Mouse (Mus musculus) kidney, embryonic 16.5 days (tissue): ENCODE data around the gene Fibcd1. TPM values are rescaled to one million over a fixed set of nuclear protein-coding genes. Genes with fewer than 3 reads are reported as not detected.

Experiments
- ATAC-seq: fragments of 200-750 bp; cut with Nextera tagmentation; 2 replicates; pipeline ENCODE4 v1.8.0; 2017; ENCODE audit warnings: moderate TSS enrichment; ENCODE audit not compliant: low FRiP score, low TSS enrichment
- H3K27ac ChIP-seq: fragments of 300-500 bp; sonication (generic); 2 replicates; pipeline ENCODE4 v1.5.1; 2014; ENCODE audit warnings: low read length
- H3K27me3 ChIP-seq: fragments of 300-500 bp; sonication (generic); 2 replicates; pipeline ENCODE4 v1.6.1; 2014; ENCODE audit warnings: low read length, control low read depth, mixed read lengths; ENCODE audit not compliant: insufficient read depth
- H3K36me3 ChIP-seq: fragments of 300-500 bp; sonication (generic); 2 replicates; pipeline ENCODE4 v1.6.1; 2014; ENCODE audit warnings: low read length, control low read depth, mixed read lengths; ENCODE audit not compliant: insufficient read depth
- H3K4me1 ChIP-seq: fragments of 300-500 bp; sonication (generic); 2 replicates; pipeline ENCODE4 v1.6.1; 2014; ENCODE audit warnings: low read length, control low read depth, mixed read lengths; ENCODE audit not compliant: insufficient read depth
- H3K4me2 ChIP-seq: fragments of 300-500 bp; sonication (generic); replicated peaks from 2 replicates; pipeline ENCODE4 v1.6.1; 2014; ENCODE audit warnings: low read depth, low read length
- H3K4me3 ChIP-seq: fragments of 300-500 bp; sonication (generic); 2 replicates; pipeline ENCODE4 v1.5.1; 2014; ENCODE audit warnings: mild to moderate bottlenecking, low read length
- H3K9ac ChIP-seq: fragments of 300-500 bp; sonication (generic); replicated peaks from 2 replicates; pipeline ENCODE4 v1.6.1; 2014; ENCODE audit warnings: low read length
- H3K9me3 ChIP-seq: fragments of 300-500 bp; sonication (generic); 2 replicates; pipeline ENCODE4 v1.6.1; 2016; ENCODE audit warnings: low read length, control low read depth
- WGBS: fragments of 180-500 bp; shearing (Covaris S2); extraction: QIAGEN DNeasy Blood & Tissue Kit; methylation state at CpG from one replicate; pipeline ENCODE4 v1.1.7; 2014; 5-methylcytosine and 5-hydroxymethylcytosine counted together
- polyA plus RNA-seq: library from polyadenylated mRNA; unstranded; fragments of >200 nt; fragmentation: Nextera tagmentation; extraction: Ambion mirVana; gene quantifications from 2 replicates; pipeline ENCODE4 v1.2.1, GENCODE M21; 2015

Fibcd1 gene
- polyA plus RNA-seq, 1 experiment from 2014 or later: 1.5 TPM

DNA sequence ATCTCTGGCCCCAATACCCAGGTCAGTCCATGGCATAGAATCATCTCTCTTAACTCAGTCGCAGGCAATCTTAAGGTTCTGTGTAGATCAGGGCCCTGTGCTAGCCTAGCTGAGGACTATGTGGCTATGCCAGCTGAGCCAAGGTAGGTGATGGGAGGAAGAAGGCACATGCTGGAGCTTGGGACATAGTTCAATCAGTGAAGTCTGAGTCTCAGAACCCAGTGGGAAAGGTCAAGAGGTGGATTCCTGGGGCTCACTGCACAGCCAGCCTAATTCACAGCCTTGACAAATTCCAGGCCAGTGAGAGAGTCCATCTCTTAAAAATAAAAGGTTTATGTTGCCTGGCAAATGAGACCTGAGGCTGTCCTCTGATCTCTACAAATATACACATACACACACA is 18.0 kb upstream of the Fibcd1 start:
- Histone ChIP-seq H3K9me3 (no peaks in the 10 kb centered on the region), H3K4me1 (peaks cover 16% of the 10 kb centered on the region), H3K27ac (no peak overlapping the region), H3K4me3 (no peak overlapping the region), H3K36me3 (no peaks in the 10 kb centered on the region), H3K4me2 (no peak overlapping the region), H3K27me3 (no peaks in the 10 kb centered on the region), H3K9ac (no peak overlapping the region)
- ATAC-seq: no peak
- 92% methylated on average over 1 of the region's 1 CpGs for WGBS

DNA sequence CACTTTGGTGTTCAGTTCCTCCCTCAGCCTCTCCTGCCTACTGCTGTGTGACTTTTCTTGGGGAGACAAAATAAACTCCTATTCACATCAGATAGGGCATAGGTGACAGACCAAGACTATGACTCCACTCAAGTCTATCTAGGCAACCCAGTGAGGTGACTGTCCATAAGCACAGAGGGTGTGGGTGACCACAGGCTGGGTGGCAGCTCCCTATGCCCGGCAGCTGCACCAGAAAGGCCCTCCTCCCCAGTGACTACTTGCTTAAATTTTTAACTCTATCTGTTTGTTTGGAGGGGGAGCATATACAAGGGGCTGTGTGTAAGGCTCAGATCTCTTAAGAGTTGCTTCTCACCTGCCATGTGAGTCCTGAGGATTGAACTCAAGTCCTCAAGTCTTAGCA is 17.1 kb upstream of the Fibcd1 start:
- Histone ChIP-seq H3K4me3 (no peak overlapping the region), H3K9ac (no peak overlapping the region), H3K27me3 (no peaks in the 10 kb centered on the region), H3K36me3 (no peaks in the 10 kb centered on the region), H3K9me3 (no peaks in the 10 kb centered on the region), H3K4me1 (peaks cover 17% of the 10 kb centered on the region), H3K4me2 (no peak overlapping the region), H3K27ac (no peak overlapping the region)
- 47% methylated on average over 1 of the region's 1 CpGs for WGBS
- no peak for ATAC-seq

DNA sequence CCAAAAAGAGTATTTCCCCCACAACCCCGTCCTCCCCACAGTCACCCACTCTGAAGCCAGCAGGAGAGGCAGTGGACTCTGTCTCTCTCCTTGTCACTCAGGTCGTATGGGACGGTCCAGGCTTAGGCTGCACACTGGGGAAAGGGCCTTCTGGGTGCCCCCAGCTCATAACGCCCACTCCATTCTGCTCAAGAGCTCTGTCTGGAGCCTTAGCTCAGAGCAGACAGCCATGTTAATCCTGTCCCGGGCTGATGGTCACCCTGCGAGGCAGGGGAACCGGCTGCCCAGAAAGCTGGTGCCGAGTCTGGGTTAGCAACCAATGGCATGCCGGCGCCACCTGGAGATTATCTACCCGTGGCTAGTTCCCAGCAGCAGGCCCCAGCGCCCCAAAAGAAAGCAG is 12.7 kb upstream of the Fibcd1 start:
- no peak overlapping the region for H3K4me2 ChIP-seq
- H3K9me3 ChIP-seq: no peaks in the 10 kb centered on the region
- H3K4me1 ChIP-seq: peaks cover 14% of the 10 kb centered on the region
- H3K27ac ChIP-seq: no peak overlapping the region
- H3K9ac ChIP-seq: no peak overlapping the region
- ATAC-seq: 0 out of 2 replicates have a peak, but pooled peaks have one; percentile 24
- no peaks in the 10 kb centered on the region for H3K27me3 ChIP-seq
- no peaks in the 10 kb centered on the region for H3K36me3 ChIP-seq
- H3K4me3 ChIP-seq: no peak overlapping the region
- 26% methylated on average over 12 of the region's 12 CpGs for WGBS

DNA sequence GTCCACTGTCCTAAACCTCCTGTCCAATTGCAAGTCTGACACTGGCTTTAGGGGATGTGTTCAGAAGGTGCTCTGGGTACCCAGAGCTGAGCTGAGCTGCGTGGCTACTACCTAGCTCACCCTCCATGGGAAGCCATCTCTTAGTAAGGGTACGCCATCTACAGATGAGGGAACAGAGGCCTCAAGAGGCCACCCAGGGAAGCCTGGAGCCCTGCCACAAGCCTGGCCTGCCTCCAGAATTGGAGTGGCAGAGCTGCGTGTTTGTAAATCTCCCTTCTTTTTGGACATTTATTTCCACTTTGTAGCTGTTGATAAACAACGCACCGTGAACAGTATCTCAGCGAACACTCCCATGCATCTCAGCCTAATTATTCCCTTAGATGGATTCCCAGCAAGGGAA is 11.4 kb upstream of the Fibcd1 start:
- H3K27me3 ChIP-seq: no peaks in the 10 kb centered on the region
- H3K9me3 ChIP-seq: no peaks in the 10 kb centered on the region
- no peak for ATAC-seq
- H3K36me3 ChIP-seq: no peaks in the 10 kb centered on the region
- H3K4me2 ChIP-seq: no peak overlapping the region
- H3K9ac ChIP-seq: no peak overlapping the region
- 64% methylated on average over 6 of the region's 6 CpGs for WGBS
- H3K4me3 ChIP-seq: no peak overlapping the region
- no peak overlapping the region for H3K27ac ChIP-seq
- H3K4me1 ChIP-seq: peaks cover 14% of the 10 kb centered on the region

- no peaks in the 10 kb centered on the region for H3K9me3 ChIP-seq
- no peaks in the 10 kb centered on the region for H3K36me3 ChIP-seq
- 72% methylated on average over 8 of the region's 8 CpGs for WGBS
- ATAC-seq: no peak
- peaks cover 14% of the 10 kb centered on the region for H3K4me1 ChIP-seq
- H3K4me3 ChIP-seq: no peak overlapping the region
- H3K4me2 ChIP-seq: no peak overlapping the region
- no peaks in the 10 kb centered on the region for H3K27me3 ChIP-seq
- H3K9ac ChIP-seq: no peak overlapping the region
- no peak overlapping the region for H3K27ac ChIP-seq
Observed at GRCm38 (mm10) chr2:31855991-31856390, 10.2 kb upstream of the Fibcd1 start.

GRCm38 (mm10) chr2:31850141-31850540 is 4.3 kb upstream of the Fibcd1 start:
- H3K9ac ChIP-seq: no peak overlapping the region
- ATAC-seq: no peak
- peaks cover 26% of the 10 kb centered on the region for H3K27me3 ChIP-seq
- H3K4me1 ChIP-seq: peaks cover 28% of the 10 kb centered on the region
- H3K4me2 ChIP-seq: no peak overlapping the region
- H3K9me3 ChIP-seq: no peaks in the 10 kb centered on the region
- no peaks in the 10 kb centered on the region for H3K36me3 ChIP-seq
- no peak overlapping the region for H3K27ac ChIP-seq
- WGBS: 25% methylated on average over 12 of the region's 12 CpGs
- no peak overlapping the region for H3K4me3 ChIP-seq

GRCm38 (mm10) chr2:31847908-31848307 is 2.1 kb upstream of the Fibcd1 start:
- Histone ChIP-seq H3K9me3 (no peaks in the 10 kb centered on the region), H3K4me3 (no peak overlapping the region), H3K36me3 (no peaks in the 10 kb centered on the region), H3K27ac (no peak overlapping the region), H3K4me1 (peaks cover 20% of the 10 kb centered on the region), H3K4me2 (no peak overlapping the region), H3K27me3 (peaks cover 41% of the 10 kb centered on the region), H3K9ac (no peak overlapping the region)
- ATAC-seq: peak; percentile 12; the same call in 1 of the 2 replicates
- WGBS: 20% methylated on average over 6 of the region's 6 CpGs

- peak overlapping the region; percentile 98 for H3K4me2 ChIP-seq
- peaks cover 20% of the 10 kb centered on the region for H3K4me1 ChIP-seq
- H3K9ac ChIP-seq: peak overlapping the region; percentile 66
- H3K27me3 ChIP-seq: peaks cover 41% of the 10 kb centered on the region
- H3K27ac ChIP-seq: no peak overlapping the region
- H3K4me3 ChIP-seq: peak overlapping the region; percentile 62
- WGBS: 3% methylated on average over 34 of the region's 35 CpGs
- ATAC-seq: peak; percentile 24; the same call in 1 of the 2 replicates
- no peaks in the 10 kb centered on the region for H3K36me3 ChIP-seq
- H3K9me3 ChIP-seq: no peaks in the 10 kb centered on the region
Observed at GRCm38 (mm10) chr2:31846692-31847660, 1.2 kb upstream of the Fibcd1 start.

GRCm38 (mm10) chr2:31845512-31845895 is 301 bp downstream of the Fibcd1 start:
- ATAC-seq: no peak
- 2% methylated on average over 26 of the region's 26 CpGs for WGBS
- H3K4me1 ChIP-seq: peaks cover 20% of the 10 kb centered on the region
- no peaks in the 10 kb centered on the region for H3K36me3 ChIP-seq
- H3K9me3 ChIP-seq: no peaks in the 10 kb centered on the region
- no peak overlapping the region for H3K27ac ChIP-seq
- H3K9ac ChIP-seq: peak overlapping the region; percentile 66
- peak overlapping the region; percentile 98 for H3K4me2 ChIP-seq
- H3K4me3 ChIP-seq: peak overlapping the region; percentile 62
- H3K27me3 ChIP-seq: peaks cover 44% of the 10 kb centered on the region

DNA sequence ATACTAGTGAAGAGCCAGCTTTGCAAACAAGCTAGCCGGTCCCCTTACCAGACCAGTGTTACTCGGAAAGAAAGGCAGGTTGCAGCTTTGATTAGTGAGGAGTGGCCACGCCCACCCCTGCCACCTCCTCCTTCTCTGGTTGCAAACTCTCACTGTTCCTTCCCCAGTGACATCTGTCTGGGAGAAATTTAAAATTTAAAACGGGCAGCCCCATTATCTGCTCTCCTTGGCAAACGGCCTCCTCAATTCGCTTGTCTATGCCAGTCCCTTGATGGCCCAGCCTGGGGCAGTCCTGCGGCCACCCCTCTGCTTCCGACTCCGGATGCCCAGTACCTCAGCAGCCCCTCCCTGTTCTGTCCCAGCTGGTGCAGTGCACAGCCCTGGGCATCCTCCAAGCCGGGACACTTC is 1.1 kb downstream of the Fibcd1 start:
- H3K4me1 ChIP-seq: peaks cover 20% of the 10 kb centered on the region
- H3K9ac ChIP-seq: no peak overlapping the region
- H3K27ac ChIP-seq: no peak overlapping the region
- WGBS: under 1% methylated on average over 10 of the region's 10 CpGs
- H3K9me3 ChIP-seq: no peaks in the 10 kb centered on the region
- H3K27me3 ChIP-seq: peaks cover 50% of the 10 kb centered on the region
- no peak for ATAC-seq
- no peaks in the 10 kb centered on the region for H3K36me3 ChIP-seq
- H3K4me2 ChIP-seq: no peak overlapping the region
- H3K4me3 ChIP-seq: 0 out of 2 replicates have a peak overlapping the region, but pooled peaks have one; percentile 62
